Mouse (Mus musculus) MEL (cell line): ENCODE data around the gene Rgcc. TPM values are rescaled to one million over a fixed set of nuclear protein-coding genes. Genes with fewer than 3 reads are reported as not detected.
A peak's percentile ranks its signal among the peaks of the same experiment; 100 is the strongest.

Experiments
- DNase-seq: peaks from one replicate; pipeline ENCODE4 v3.0.0; 2011; ENCODE audit warnings: low read depth, low spot score
- H3K27ac ChIP-seq: 2 replicates; pipeline ENCODE4 v1.5.1; 2012; ENCODE audit warnings: low read depth, mild to moderate bottlenecking, control low read depth, low read length, moderate library complexity; ENCODE audit not compliant: control insufficient read depth
- H3K27me3 ChIP-seq, 2 experiments: fragments of 150-350 bp in 1 of 2; sonication (generic) in 1 of 2; 2 replicates each; pipeline ENCODE4 v1.6.1; 2012; ENCODE audit warnings: low read length in 2 of 2, mild to moderate bottlenecking in 2 of 2, improper control_type of control experiment in 1 of 2, moderate library complexity in 1 of 2; ENCODE audit not compliant: insufficient read depth in 2 of 2, control insufficient read depth in 1 of 2
- H3K36me3 ChIP-seq, 2 experiments: 2 replicates each; pipeline ENCODE4 v1.6.1; 2012 to 2014; ENCODE audit warnings: low read length in 2 of 2, improper control_type of control experiment in 1 of 2, inconsistent platforms in 1 of 2, mild to moderate bottlenecking in 1 of 2; ENCODE audit not compliant: insufficient read depth in 2 of 2, control insufficient read depth in 1 of 2
- H3K4me1 ChIP-seq, 2 experiments: fragments of 150-350 bp in 1 of 2; sonication (generic) in 1 of 2; 2 replicates each; pipeline ENCODE4 v1.6.1; 2012; ENCODE audit warnings: low read length in 2 of 2, improper control_type of control experiment in 1 of 2, mild to moderate bottlenecking in 1 of 2; ENCODE audit not compliant: insufficient read depth in 2 of 2, control insufficient read depth in 1 of 2
- H3K4me3 ChIP-seq, 2 experiments: fragments of 150-350 bp in 1 of 2; sonication (generic) in 1 of 2; 2 replicates each; pipeline ENCODE4 v1.5.1; 2012; ENCODE audit warnings: low read depth in 2 of 2, low read length in 2 of 2, mild to moderate bottlenecking in 2 of 2, moderate library complexity in 2 of 2, control low read depth in 1 of 2, improper control_type of control experiment in 1 of 2; ENCODE audit not compliant: control insufficient read depth in 1 of 2, insufficient read depth in 1 of 2
- H3K79me2 ChIP-seq: 2 replicates; pipeline ENCODE4 v1.6.1; 2012; ENCODE audit warnings: mild to moderate bottlenecking, low read length, moderate library complexity; ENCODE audit not compliant: control insufficient read depth, poor library complexity, insufficient read depth
- H3K9ac ChIP-seq: 2 replicates; pipeline ENCODE4 v1.6.1; 2012; ENCODE audit warnings: low read depth, mild to moderate bottlenecking, control low read depth, low read length, moderate library complexity; ENCODE audit not compliant: control insufficient read depth, poor library complexity, severe bottlenecking
- H3K9me3 ChIP-seq: fragments of 150-350 bp; sonication (generic); replicated peaks from 2 replicates; pipeline ENCODE4 v1.6.1; 2012; ENCODE audit warnings: mild to moderate bottlenecking, low read length, improper control_type of control experiment, moderate library complexity; ENCODE audit not compliant: insufficient read depth
- BHLHE40 ChIP-seq: IDR thresholded peaks from 2 replicates; pipeline ENCODE4 v1.6.1; 2012; ENCODE audit warnings: low read depth, mild to moderate bottlenecking, inconsistent platforms, low read length, improper control_type of control experiment, borderline replicate concordance
- CHD1 ChIP-seq: IDR thresholded peaks from 2 replicates; pipeline ENCODE4 v1.6.1; 2012; ENCODE audit warnings: low read depth, mild to moderate bottlenecking, inconsistent platforms, low read length, improper control_type of control experiment
- CTCF ChIP-seq, 3 experiments: IDR thresholded peaks in 2 of 3; conservative IDR thresholded peaks in 1 of 3; 2 replicates each; pipeline ENCODE4 v1.5.1; 2011 to 2012; ENCODE audit warnings: low read length in 3 of 3, low read depth in 2 of 3, mild to moderate bottlenecking in 2 of 3, improper control_type of control experiment in 1 of 3, inconsistent platforms in 1 of 3, mixed read lengths in 1 of 3, moderate library complexity in 1 of 3; ENCODE audit not compliant: control insufficient read depth in 1 of 3, insufficient read depth in 1 of 3, poor library complexity in 1 of 3, severe bottlenecking in 1 of 3
- E2F4 ChIP-seq: IDR thresholded peaks from 2 replicates; pipeline ENCODE4 v1.6.1; 2011; ENCODE audit warnings: low read depth, low read length, improper control_type of control experiment, borderline replicate concordance
- ELF1 ChIP-seq: IDR thresholded peaks from 2 replicates; pipeline ENCODE4 v1.6.1; 2014; ENCODE audit warnings: low read depth, mild to moderate bottlenecking, inconsistent platforms, low read length, improper control_type of control experiment, moderate library complexity
- EP300 ChIP-seq, 2 experiments: IDR thresholded peaks; 2 replicates each; pipeline ENCODE4 v1.6.1; 2011; ENCODE audit warnings: improper control_type of control experiment in 2 of 2, low read length in 2 of 2, low read depth in 1 of 2, mild to moderate bottlenecking in 1 of 2
- ETS1 ChIP-seq: IDR thresholded peaks from 2 replicates; pipeline ENCODE4 v1.6.1; 2012; ENCODE audit warnings: low read depth, mild to moderate bottlenecking, inconsistent platforms, low read length, improper control_type of control experiment, moderate library complexity
- GATA1 ChIP-seq: IDR thresholded peaks from 2 replicates; pipeline ENCODE4 v1.6.1; 2011; ENCODE audit warnings: low read depth, low read length, improper control_type of control experiment
- KAT2A ChIP-seq: conservative IDR thresholded peaks from 2 replicates; pipeline ENCODE4 v1.6.1; 2012; ENCODE audit warnings: low read depth, low read length, improper control_type of control experiment, inconsistent platforms
- MAX ChIP-seq: IDR thresholded peaks from 2 replicates; pipeline ENCODE4 v1.6.1; 2011; ENCODE audit warnings: low read length, improper control_type of control experiment
- MAZ ChIP-seq: IDR thresholded peaks from 2 replicates; pipeline ENCODE4 v1.6.1; 2012; ENCODE audit warnings: low read depth, mild to moderate bottlenecking, inconsistent platforms, low read length, improper control_type of control experiment
- MEF2A ChIP-seq: IDR thresholded peaks from 2 replicates; pipeline ENCODE4 v1.6.1; 2014; ENCODE audit warnings: low read depth, mild to moderate bottlenecking, inconsistent platforms, low read length, improper control_type of control experiment; ENCODE audit not compliant: poor library complexity, insufficient replicate concordance, severe bottlenecking; ENCODE audit errors: extremely low read depth
- NELFE ChIP-seq: IDR thresholded peaks from 2 replicates; pipeline ENCODE4 v1.6.1; 2011; ENCODE audit warnings: low read depth, low read length, improper control_type of control experiment
- POLR2AphosphoS2 ChIP-seq: IDR thresholded peaks from 2 replicates; pipeline ENCODE4 v1.6.1; 2011; ENCODE audit warnings: low read length, improper control_type of control experiment
- RCOR1 ChIP-seq: IDR thresholded peaks from 2 replicates; pipeline ENCODE4 v1.6.1; 2012; ENCODE audit warnings: low read depth, mild to moderate bottlenecking, inconsistent platforms, low read length, improper control_type of control experiment
- SIN3A ChIP-seq: IDR thresholded peaks from 2 replicates; pipeline ENCODE4 v1.6.1; 2012; ENCODE audit warnings: low read length, improper control_type of control experiment, inconsistent platforms
- SMC3 ChIP-seq: IDR thresholded peaks from 2 replicates; pipeline ENCODE4 v1.6.1; 2011; ENCODE audit warnings: low read depth, low read length, improper control_type of control experiment
- TBP ChIP-seq: IDR thresholded peaks from 2 replicates; pipeline ENCODE4 v1.8.0; 2011; ENCODE audit warnings: low read depth, low read length, improper control_type of control experiment
- TCF12 ChIP-seq: IDR thresholded peaks from 2 replicates; pipeline ENCODE4 v1.6.1; 2014; ENCODE audit warnings: low read depth, mild to moderate bottlenecking, inconsistent platforms, low read length, improper control_type of control experiment, moderate library complexity
- USF1 ChIP-seq: IDR thresholded peaks from 2 replicates; pipeline ENCODE4 v1.6.1; 2014; ENCODE audit warnings: low read depth, mild to moderate bottlenecking, inconsistent platforms, low read length, improper control_type of control experiment, moderate library complexity
- USF2 ChIP-seq, 2 experiments: IDR thresholded peaks; 2 replicates each; pipeline ENCODE4 v1.6.1; 2011 to 2012; ENCODE audit warnings: improper control_type of control experiment in 2 of 2, low read length in 2 of 2, borderline replicate concordance in 1 of 2, inconsistent platforms in 1 of 2, low read depth in 1 of 2, mild to moderate bottlenecking in 1 of 2; ENCODE audit not compliant: insufficient read depth in 1 of 2
- ZKSCAN1 ChIP-seq: IDR thresholded peaks from 2 replicates; pipeline ENCODE4 v1.6.1; 2012; ENCODE audit warnings: low read depth, mild to moderate bottlenecking, inconsistent platforms, low read length, improper control_type of control experiment, moderate library complexity
- ZNF384 ChIP-seq: IDR thresholded peaks from 2 replicates; pipeline ENCODE4 v1.6.1; 2012; ENCODE audit warnings: low read depth, mild to moderate bottlenecking, inconsistent platforms, low read length, improper control_type of control experiment
- polyA plus RNA-seq, 2 experiments: library from polyadenylated mRNA; stranded (reverse) in 1 of 2; unstranded in 1 of 2; fragments of >175 nt in 1 of 2; fragments of >200 nt in 1 of 2; gene quantifications; 2 replicates each; pipeline versions ENCODE4 v1.2.1 to v1.2.4; 2012; ENCODE audit warnings: low replicate concordance in 2 of 2, low read depth in 1 of 2; ENCODE audit not compliant: insufficient read length in 2 of 2, insufficient read depth in 1 of 2, missing spikeins in 1 of 2
- total RNA-seq: library from RNA; depleted of rRNA; stranded (reverse); fragments of 300-350 nt; gene quantifications from 2 replicates; pipeline ENCODE4 v1.2.3, GENCODE M21; 2012

The Rgcc gene
- total and polyA plus RNA-seq, 3 experiments = 1.2 to 1.8 TPM; not detected in 1

DNA sequence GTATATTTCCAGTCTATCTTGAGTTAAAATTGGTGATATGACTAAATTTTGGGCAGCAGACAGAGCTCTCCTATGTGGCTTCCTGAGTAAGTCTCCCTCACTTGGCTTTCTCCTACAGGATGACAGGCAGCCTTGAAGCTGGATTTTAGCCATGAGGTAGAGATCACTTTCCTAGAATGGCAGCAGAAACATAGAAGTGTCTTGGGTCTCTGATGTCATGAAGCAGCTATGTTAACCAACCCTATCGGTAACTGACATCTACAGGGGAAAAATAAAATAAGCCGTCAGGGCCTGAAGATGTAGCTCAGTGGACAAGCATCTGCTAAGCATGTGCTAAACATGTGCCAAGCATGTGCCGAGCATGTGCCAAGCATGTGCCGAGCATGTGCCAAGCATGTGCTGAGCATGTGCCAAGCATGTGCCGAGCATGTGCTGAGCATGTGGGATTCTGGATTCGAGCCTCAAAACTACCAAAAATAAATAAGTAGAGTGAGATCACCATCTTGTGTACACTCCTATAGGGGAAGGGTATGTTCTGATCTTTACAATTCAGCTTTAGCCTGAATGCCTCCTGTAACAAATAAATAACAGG, 3.5 kb upstream of the Rgcc start:
- no peaks in the 10 kb centered on the region for H3K79me2 ChIP-seq
- H3K36me3 ChIP-seq = peaks cover 0 to 9% of the 10 kb centered on the region in 2 experiments; a peak in 2 of 4 replicates
- no peak overlapping the region for H3K27ac ChIP-seq
- no peaks in the 10 kb centered on the region for H3K9me3 ChIP-seq
- peaks cover 5 to 28% of the 10 kb centered on the region in 2 experiments for H3K4me1 ChIP-seq
- no peak for DNase-seq
- no peak overlapping the region for H3K9ac ChIP-seq
- H3K4me3 ChIP-seq = no peak overlapping the region
- H3K27me3 ChIP-seq = no peaks in the 10 kb centered on the region
- TF ChIP-seq E2F4 (no peak), MEF2A (no peak), POLR2AphosphoS2 (no peak), ELF1 (no peak), USF2 (IDR thresholded peaks at IDR 0.05; ENCODE audit: borderline replicate concordance in 1 of 2, insufficient read depth in 1 of 2, low read depth in 1 of 2, low read length in 2 of 2) (no peak), NELFE (no peak), BHLHE40 (no peak), CTCF (IDR thresholded peaks at IDR 0.05 in 2 of 3, conservative IDR thresholded peaks at IDR 0.05 in 1 of 3; ENCODE audit: control insufficient read depth in 1 of 3, insufficient read depth in 1 of 3, low read depth in 2 of 3, low read length in 3 of 3, poor library complexity in 1 of 3, severe bottlenecking in 1 of 3) (no peak), EP300 (IDR thresholded peaks at IDR 0.05; ENCODE audit: low read depth in 1 of 2, low read length in 2 of 2) (no peak), TBP (no peak), MAX (no peak), ETS1 (no peak), CHD1 (no peak), ZKSCAN1 (no peak), SMC3 (no peak), SIN3A (no peak), KAT2A (no peak)

DNA sequence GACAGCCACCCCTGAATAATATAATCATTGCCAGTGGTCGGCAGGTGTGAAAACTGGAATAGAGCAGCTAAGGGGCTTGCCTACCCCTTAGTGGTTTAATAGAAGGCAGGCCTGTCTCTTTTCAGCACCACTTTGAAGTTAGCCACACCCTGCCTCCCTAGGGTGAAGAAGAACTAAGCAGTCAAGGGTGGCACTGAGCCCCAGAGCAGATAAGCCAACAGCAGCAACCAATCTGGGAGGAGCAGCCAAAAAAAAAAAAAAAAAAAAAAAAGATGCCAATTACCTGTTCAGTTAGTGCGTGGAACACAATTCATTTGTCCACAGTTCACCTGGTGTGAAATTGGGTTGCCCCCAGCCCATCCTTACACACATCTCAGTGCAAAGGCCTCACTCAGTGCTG, 1.7 kb upstream of the Rgcc start:
- TF ChIP-seq ETS1 (peak; percentile 31; the same call in 1 of the 2 replicates), EP300 (IDR thresholded peaks at IDR 0.05; ENCODE audit: low read depth in 1 of 2, low read length in 2 of 2) (peak; percentile 37 to 47; a peak in 3 of 4 replicates), USF1 (no peak), RCOR1 (peak; percentile 49; the same call in 1 of the 2 replicates), GATA1 (peak; percentile 58; the same call in 1 of the 2 replicates), NELFE (no peak), ZNF384 (peak; percentile 96), MAZ (0 out of 2 replicates have a peak, but pooled peaks have one; percentile 34), TCF12 (0 out of 2 replicates have a peak, but pooled peaks have one; percentile 12), MAX (0 out of 2 replicates have a peak, but pooled peaks have one; percentile 35), CHD1 (no peak)
- no peaks in the 10 kb centered on the region for H3K9me3 ChIP-seq
- H3K36me3 ChIP-seq = peaks cover 0 to 9% of the 10 kb centered on the region in 2 experiments; a peak in 2 of 4 replicates
- peak; percentile 65 for DNase-seq
- peaks cover 5 to 30% of the 10 kb centered on the region in 2 experiments for H3K4me1 ChIP-seq
- no peaks in the 10 kb centered on the region for H3K27me3 ChIP-seq
- no peak overlapping the region for H3K4me3 ChIP-seq
- H3K79me2 ChIP-seq = no peaks in the 10 kb centered on the region
- H3K9ac ChIP-seq = no peak overlapping the region
- no peak overlapping the region for H3K27ac ChIP-seq
